Mouse (Mus musculus) small intestine, adult 2 months (tissue): ENCODE measurements at regions not wholly inside any gene's neighbourhood (a gene's known extent, or its start where the extent isn't known, plus 50 kb on each side); places are given as distances from the start of the nearest gene placed in this dataset.

ENCODE experiments used
- CTCF ChIP-seq: fragments of 200-500 bp; IDR thresholded peaks from 2 replicates; pipeline ENCODE4 v1.5.1; 2012; ENCODE audit warnings: low read depth, mild to moderate bottlenecking, control low read depth, inconsistent platforms, low read length, moderate library complexity, mixed read lengths; ENCODE audit not compliant: insufficient replicate concordance, insufficient read length; ENCODE audit errors: extremely low read depth
- POLR2A ChIP-seq: fragments of 200-500 bp; IDR thresholded peaks from 2 replicates; pipeline ENCODE4 v1.6.1; 2012; ENCODE audit warnings: low read depth, mild to moderate bottlenecking, control low read depth, inconsistent platforms, low read length, moderate library complexity

GRCm38 (mm10) chr16:12685816-12686215 lies 423.7 kb upstream of the Ercc4 start:
- TF ChIP-seq CTCF (no peak), POLR2A (no peak)
